Mouse (Mus musculus) ovary, postnatal 14 days (tissue): ENCODE measurements around the gene Xylt1.

ENCODE experiments used
- DNase-seq: peaks from one replicate; pipeline ENCODE4 v3.0.0; 2022; ENCODE audit warnings: low spot score

The Xylt1 gene

DNA sequence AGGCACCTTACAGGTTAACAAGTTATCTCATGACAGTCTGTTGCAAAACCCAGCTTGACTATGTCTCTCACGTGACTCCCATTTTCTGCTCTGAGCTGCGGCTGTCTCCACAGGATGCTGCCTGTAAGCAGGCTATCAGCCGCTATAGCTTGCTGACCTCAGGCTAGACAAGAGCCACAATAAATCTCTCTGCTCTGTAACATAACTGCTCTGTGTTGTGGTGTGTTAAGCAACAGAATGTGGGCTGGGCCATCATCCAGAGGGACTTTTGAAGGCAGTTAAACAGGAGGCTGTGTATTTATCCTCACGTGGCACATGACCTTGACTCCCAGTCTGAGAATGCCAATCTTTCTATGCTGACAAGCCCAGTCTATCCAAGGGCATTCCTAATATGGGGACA lies 136.1 kb downstream of the Xylt1 start:
- no peak for DNase-seq

DNA sequence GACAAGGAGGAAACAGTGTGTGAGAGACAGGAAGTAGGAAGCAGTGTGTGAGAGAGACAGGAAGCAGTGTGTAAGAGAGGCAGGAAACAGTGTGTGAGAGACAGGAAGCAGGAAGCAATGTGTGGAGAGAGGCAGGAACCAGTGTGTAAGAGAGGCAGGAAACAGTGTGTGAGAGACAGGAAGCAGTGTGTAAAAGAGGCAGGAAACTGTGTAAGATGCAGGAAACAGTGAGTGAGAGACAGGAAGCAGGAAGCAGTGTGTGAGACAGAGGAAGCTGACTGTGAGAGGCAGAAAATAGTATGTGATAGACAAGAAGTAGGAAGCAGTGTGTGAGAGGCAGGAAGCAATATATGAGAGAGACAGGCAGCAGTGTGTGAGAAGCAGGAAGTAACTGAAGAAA lies 140.6 kb downstream of the Xylt1 start:
- no peak for DNase-seq

DNA sequence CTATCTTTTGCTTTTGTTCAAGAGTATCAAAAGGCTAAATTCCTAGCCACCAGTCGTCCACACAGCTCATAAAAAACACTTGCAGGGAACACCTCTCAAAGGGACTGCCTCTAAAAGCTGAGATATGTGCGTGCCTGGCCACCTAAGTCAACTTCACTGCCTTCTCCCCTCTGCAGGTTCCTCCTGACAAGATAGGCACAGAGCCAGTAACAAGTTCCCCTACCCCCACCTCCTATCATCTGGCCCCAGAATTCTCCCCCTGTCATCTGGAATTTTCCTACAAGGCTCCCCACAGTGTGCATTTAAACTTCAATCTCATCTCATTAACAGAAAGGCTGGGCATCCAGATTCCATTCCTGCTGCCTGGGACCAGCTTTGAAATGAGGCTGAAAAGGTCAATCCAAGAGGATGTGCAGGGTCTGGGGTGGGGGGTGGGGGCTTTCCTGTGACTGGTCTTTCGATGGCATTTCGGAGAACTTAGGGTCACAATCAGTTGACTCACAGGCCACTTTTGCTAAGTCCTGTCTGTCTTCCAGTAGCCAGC lies 141.4 kb downstream of the Xylt1 start:
- DNase-seq: no peak

DNA sequence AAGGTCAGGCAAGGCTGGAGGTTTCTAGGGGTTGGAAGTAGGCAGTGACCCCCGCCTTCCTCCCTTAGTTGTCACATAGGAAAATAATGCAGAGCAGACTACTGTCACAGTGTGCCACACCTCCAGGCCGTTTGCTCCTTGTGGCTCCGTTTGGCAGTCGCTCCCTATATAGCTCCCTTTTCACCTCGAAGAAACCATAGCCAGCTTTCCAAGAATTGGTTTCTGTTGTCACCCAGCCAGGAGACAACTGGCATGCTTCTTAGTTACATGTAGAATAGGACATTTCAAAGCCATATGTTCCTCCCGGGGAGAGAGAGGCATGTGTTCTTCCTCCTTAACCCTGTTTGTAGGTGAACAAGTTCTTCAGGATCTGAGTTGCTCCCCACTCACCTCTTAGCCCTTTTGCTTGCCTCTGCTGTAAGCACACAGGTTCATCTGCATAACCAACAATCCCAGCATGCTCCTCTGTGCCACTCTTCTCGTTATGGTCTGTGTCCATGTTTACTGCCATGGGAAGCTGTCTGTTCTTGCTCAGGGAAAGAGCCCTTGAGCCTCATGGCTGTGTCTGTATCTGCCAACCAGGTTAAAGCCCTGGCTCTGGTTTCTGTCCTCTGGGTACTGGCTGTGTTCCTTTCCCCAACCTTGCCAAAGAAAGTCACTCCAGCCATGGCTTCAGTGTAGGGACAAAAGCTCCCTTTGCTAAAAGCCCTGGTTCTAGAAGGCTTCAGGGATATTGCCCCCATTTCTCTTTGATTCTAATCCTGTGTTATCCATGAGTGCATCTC lies 143.8 kb downstream of the Xylt1 start:
- no peak for DNase-seq

DNA sequence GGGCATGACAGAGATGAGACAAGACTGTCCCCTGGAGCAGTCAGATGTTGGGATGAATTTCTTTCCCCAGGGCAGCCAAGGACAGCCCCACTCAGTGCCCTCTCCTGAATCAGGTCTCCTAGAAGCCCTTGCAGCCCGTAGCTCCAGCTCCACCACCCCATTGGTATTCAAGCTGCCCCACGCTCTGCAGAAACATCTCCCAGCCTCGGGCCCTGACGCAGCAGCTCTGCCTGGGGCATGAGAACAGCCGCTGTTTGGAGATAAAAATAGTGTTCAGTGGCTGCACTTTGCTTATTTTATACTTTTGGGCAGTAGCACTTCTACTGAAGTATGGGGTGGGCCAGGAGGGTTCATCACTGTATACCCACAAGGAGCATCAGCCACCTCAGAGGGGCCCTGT lies 144.9 kb downstream of the Xylt1 start:
- DNase-seq: no peak

DNA sequence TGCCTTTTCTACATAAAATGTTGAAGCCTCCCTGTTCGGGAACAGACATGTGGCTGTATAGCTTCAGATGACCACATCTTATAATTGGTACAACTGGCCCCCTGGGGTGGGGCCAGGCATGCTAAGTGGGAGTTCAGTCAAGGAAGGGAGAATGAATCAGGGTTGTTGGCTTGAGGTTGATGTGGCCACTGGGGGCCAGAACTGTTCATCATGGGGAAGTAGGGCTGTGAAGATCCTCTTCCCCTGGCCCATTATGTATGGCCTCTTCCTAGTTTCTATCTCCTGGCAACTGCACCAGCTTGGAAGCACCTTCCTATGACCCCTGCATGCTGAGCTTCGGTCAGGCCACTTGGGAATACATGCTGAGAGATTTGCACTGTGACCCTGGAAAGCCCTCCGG lies 145.8 kb downstream of the Xylt1 start:
- no peak for DNase-seq

DNA sequence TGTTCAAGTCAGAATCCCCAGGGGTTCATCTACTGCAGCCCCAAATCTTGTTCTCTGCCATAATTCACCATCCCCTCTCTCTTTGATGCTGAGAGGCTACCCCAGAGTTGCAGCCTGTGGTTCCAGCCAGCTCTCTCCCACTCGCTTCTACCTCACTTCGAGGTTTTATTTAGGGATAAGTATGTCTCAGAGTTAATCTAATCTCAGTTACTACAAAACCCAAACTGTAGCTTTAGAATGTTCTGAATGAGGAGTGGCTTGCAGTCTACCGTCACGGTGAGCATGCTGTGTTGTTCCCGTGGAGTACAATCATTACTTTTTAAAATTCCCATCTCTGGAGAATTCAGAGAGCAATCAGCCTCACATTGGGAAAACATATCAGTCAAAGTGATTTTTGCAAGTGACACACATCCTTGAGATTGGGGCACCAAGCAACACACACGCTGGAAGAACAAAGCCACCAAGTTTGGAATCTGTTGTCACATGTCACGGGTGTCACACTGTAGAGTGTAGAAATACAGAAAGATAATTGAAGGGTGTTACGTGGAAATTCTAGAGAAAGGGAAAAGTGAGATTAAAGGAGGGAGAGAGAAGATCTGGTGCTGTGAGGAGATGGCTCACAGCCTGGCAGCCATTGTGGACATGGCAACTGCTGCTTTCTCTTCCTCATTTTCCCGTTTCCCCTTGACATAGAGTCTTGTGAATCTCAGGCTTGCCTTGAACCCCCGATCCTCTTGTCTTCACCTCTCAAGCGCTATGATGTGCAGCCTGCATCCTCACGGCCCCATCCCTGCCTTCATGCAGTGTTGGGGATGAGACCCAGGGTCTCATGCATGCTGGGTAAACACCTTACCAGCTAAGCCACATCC lies 149.2 kb downstream of the Xylt1 start:
- DNase-seq: no peak

DNA sequence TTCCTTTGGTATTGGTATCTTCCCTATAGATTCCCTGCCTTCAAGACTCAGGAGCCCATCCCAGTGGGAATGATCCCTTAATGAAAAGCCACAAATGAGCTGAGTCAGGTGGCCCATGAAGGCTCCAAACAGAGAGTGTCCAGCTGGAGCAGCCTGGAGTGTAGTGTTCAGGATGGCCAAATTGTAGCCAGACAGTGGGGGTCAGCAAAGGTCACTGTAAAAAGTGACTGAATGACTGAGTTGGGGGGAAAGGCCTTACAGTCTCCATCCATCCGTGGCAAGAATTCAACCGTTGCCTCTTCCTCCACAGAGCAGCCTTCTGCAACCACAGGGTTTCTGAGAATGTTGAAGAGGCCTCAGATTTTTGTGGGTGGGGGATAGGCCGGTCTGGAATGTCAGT lies 151.9 kb downstream of the Xylt1 start:
- DNase-seq: no peak

DNA sequence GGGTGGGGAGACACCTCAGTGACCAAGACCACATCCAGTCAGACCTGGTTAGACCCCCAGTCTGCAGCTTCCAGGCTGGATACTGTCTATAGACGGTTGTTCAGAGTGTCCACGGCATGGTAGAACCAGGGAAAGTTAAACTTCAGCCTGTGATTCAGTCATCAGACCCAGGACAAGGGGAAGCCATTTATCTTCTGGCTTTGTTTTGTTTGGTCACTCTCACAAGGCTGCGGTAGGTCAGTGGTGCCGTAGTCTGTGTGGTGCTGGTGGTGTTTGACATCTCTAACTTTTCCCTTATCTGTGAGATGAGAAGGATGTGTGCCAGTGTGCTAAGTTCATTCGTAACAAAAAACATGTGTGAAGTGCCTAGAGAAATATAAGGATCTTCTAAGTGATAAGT lies 152.4 kb downstream of the Xylt1 start:
- no peak for DNase-seq

DNA sequence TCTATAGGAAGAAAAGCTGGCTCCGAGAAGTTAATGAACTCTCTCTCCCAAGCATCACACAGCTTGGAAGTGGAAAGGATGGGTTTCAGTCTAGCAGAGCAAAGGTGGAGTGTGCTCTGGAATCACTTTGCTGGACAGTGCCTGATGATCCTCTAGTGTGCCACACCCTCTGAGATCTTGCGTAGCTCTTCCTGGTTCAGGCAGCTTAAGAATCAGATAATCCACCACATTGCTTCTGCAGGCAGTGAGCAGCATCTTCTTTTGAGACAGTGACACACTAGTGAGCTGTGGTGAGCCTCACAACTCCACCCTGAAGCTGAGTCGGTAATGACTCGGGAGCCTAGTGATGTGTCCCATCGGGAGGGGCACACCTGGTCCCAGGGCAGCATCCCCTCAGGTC lies 159.2 kb downstream of the Xylt1 start:
- DNase-seq: no peak

DNA sequence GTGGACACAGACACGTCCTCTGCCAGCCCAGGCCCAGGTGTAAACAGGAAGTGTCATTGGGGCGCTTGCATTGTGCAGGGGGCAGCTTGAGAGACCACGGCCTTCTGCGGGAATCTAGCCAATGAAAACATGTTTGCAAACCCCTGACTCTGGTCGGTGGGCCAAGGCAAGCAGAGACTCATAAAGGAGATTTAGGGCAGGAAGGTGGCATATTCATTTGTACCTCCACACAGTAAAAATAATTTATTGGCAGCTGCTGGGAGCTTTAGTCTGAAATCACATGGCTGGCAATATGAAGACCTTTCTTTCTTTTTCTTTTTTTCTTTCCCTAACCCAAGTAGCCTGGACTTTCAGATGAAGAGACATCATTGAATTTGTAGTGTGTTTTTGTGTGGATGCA lies 159.6 kb downstream of the Xylt1 start:
- DNase-seq: no peak

DNA sequence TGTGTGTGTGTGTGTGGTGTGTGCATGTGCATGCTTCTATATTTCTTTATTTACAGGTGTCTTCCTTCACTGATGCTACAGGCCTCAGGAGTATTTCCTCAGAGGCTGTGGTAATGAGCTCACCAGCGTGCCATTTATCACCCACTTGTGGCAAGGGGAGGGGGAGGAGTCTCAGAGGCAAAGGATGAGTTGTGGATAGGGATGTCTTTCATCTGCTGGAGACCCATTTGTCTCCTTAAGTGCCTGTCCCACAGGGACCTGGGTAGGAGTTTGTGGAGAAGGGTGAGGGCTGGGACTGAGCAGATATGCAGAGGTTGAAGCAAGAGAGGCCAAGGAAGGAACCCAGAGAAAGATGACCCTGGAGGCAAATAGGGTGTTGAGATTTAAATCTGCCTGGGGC lies 160.3 kb downstream of the Xylt1 start:
- DNase-seq: no peak

DNA sequence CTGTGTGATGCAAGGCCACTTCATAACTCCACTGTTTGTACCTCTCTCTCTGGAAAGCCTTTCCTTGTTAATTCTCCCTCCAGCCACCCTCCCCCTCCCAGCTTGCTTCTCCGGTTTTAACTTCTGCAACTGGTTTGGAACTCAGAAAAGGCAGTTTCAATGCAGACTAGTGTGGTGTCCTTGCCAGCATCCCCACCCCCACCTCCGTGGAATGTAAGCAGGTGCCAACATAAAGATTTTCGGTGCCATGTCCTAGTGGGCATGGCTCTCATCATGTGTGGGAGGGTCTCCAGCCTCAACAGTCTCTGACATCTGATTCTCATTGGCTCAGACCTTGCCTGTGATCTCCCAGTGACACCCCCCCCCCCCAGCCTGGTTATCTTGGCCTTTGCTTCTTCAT lies 160.9 kb downstream of the Xylt1 start:
- no peak for DNase-seq

DNA sequence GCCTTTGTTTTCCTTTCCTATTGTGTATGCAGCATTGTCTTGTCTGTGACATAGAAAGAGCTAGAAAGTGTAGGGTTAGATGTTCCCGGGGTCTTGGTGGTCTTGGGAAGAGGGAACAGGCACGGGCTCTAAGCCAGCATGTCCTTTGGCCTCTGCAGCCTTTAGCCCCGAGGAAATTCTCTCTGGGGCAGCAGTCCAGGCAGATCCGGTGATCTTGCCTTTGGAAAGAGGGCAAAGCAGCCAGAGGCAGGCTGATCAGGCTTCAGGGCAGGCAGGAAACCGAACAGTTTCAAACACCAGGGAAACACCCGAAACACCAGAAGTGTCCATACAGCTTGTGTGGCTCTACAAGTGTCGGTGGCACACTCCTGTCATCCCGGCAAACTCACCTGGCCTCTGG lies 162.3 kb downstream of the Xylt1 start:
- no peak for DNase-seq

DNA sequence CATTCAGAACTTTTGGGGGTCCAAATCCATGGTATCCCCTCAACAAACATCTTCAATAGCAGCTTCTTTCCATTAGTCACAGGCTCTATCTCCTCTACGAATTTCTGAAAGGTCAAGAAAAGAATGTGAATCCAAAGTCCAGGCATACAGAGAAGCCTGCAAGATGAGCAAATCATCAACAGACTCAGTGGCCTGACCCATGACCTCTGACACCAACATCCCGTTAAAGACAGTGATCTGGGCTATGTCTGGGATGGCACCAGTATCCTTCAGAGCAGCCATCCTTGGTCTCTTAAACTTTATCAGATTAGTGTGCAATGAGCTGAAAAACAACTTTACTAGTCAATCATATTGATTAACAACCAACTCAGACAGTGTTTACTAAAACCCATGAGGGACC lies 163.3 kb downstream of the Xylt1 start:
- DNase-seq: no peak

DNA sequence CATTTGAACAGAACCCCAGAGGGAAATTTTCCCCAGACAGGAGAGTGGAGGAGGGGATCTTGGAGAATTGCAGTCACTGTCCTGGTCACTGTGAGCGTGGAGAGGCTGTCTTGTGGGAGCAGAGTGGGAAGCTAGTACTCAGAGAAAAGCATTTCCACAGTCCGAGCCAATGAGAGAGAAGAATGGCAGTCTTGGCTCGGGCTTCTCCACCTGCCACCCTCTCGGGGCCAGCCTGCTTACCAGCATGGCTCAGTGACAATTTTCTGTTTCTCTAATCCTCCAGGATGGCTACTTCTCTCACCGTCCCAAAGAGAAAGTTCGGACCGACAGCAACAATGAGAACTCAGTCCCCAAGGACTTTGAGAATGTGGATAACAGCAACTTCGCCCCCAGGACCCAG lies 167.5 kb downstream of the Xylt1 start:
- DNase-seq: no peak

DNA sequence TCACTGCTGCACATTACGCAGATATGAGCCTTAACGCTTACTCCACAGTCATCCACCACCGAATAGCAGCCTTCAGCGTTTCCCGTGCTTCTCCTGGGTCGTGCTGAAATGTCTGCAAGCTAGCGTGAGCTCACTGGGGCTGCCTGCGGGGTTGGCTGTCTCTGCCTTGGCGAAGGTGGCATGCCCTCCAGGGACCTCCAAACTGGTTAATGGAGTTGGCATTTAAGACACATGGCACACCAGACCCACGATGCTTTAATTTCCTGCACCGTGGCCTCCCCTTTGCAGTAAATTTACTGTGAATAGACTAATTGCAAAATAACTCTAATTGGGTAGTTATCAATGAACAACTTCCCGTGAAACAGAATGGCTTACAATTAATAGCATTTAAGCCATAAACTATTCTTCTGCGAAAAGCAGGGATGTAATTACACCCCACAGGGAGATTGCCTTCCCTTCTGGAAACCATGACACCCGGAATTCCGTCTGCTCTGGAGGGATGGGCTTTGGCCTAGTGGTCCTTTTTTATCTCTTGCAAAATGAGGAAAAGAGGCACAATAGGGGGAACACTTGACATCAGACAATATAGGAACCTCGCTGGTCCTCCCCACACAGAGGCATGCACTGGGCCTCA lies 170.3 kb downstream of the Xylt1 start:
- no peak for DNase-seq

DNA sequence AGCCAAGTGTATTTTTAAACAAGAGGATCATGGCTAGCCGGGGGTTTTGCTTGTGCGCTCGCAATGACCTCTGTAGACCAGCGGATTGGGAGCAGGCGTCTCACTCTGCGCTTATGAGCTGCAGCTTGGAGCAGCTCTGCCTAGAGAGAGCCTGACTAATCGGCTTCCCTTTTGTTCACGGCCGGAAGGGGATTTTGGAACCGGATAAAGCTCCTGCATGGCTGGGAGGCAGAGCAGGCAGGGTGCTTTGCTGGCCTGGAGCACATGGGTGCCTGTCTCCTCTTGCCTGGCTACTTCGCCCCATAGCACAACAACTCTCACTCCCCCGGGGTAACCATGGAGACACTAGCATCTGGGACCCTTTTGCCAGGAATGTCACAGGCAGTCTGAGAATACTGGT lies 172.4 kb downstream of the Xylt1 start:
- DNase-seq: no peak

DNA sequence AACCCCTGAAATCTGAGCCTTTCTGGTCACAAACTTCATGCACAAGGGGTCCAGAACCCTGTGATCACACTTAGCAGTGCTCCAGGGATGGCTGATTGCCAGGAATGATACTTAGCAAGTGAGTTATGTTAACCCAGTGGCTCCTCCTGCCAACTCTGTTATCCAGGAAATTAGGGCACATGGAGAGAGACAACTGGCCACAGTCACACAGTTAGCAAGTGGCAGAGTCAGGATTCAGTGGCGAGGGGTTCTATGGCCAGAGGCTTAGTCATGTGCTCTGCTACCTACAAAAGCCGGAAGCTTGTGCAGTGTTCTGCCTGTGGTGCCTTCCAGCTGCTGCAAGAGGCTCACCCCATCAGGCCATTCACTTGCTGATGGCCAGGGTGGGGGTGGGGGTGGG lies 175.0 kb downstream of the Xylt1 start:
- DNase-seq: no peak

DNA sequence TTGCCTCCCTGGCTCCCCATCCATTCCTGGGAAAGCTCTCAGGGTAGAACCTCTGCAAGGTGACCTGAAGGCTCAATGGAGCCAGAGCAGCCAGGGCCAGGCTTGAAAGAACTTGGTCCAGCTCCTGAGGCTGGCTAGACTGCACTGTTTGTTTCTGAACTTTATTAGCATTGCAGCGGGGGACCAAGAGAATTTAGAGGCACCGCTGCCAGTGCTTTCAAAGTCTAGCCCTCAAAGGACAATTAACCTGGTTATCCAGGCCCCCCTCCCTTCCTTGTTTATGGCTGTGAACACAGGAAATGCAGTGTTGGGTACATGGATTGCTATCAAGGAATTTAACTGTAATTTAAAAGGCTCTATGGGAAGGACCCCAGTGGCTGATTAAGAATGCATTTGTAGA lies 177.4 kb downstream of the Xylt1 start:
- DNase-seq: no peak

DNA sequence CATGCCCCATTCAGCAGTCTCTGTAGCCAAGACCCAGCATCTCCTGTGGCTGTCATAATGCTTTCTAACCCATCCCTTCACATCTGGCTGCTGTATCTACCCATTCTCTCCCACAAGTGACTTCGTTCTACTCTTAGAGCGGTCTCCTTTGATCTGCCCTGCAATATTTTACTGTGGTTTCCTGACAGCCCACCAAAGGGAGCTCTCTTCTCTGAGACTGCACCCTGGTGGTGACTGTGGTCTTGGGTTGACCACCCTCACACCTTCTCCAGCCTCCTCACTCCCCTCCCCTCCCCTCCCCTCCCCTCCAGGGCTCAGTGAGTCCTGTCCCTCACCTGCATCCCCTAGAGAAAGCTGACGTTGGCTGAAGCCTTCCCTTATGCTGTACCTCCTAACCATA lies 178.3 kb downstream of the Xylt1 start:
- DNase-seq: no peak

DNA sequence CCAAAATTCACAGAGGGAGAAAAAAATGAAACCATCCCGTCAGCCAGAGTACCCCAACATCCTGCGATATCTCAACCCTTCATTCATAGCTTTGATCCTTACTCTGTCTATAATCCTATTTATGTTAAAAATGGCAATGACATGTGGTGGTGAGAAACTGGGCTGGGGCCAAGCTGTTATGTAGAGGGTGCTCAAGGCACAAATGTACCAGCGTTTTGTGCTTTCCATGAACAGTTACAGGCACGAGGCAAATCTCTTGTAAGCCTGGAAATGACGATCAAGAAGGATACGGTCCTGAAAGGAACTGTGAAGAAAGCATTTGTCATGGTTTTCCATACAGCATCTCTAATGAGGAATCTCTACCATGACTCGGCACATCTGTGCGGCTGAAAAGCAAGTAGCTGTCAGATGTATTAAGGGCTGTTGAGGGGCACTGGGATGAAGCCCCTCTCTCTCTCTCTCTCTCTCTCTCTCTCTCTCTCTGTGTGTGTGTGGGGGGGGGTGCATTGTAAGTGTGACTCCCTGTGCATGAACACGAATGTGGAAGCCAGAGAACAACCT lies 183.2 kb downstream of the Xylt1 start:
- no peak for DNase-seq

DNA sequence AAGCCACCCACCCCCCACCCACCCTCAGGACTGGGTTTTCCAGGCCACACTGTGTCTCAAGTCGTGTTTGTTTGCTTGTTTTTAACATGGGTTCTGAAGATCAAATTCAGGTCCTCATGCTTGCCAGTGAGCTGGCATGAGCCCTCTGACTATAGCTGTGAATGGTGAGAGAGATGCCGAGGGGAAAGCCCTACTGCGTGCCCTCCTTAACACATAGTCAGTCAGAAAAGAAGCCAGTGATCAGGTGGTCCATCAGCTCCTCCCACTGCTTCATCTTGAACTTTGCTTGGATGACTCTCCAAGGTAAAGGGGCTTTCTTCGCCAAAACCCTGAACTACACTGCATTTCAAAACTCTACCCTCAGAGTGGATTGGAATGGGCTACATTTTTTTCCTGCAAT lies 183.8 kb downstream of the Xylt1 start:
- no peak for DNase-seq
